Mouse (Mus musculus): ENCODE data around the gene Pthlh. TPM values are rescaled to one million over a fixed set of nuclear protein-coding genes. Genes with fewer than 3 reads are reported as not detected.
"Not testable (repeated sequence)": the region's sequence is repeated elsewhere in the genome, so short reads cannot be mapped to it uniquely, and the experiment has no call there.

Gene Pthlh
- 1 to 10 TPM; 1.6 to 1.8 TPM for total RNA-seq (2021)
- long read RNA-seq, experiment 1, partial matches to known transcripts, result 2 of 3 reads
- long read RNA-seq, experiment 1, other reads (novel, unspliced or antisense), result 0 of 3 reads
- long read RNA-seq, experiment 2, partial matches to known transcripts, result 0 of 3 reads
- long read RNA-seq, experiment 2, other reads (novel, unspliced or antisense), result 0 of 3 reads

GRCm38 (mm10) chr6:147263587-147264565, at the start of gene Pthlh:
Gene Pthlh (minus strand): TSS chr6:147264183.
- peak; percentile 42 to 57 for DNase-seq (ENCODE audit: low spot score in 2 of 2)

- no peak for DNase-seq (ENCODE audit: low spot score in 2 of 2)
Measured at GRCm38 (mm10) chr6:147313331-147313730, 49.3 kb upstream of the Pthlh start.

DNA sequence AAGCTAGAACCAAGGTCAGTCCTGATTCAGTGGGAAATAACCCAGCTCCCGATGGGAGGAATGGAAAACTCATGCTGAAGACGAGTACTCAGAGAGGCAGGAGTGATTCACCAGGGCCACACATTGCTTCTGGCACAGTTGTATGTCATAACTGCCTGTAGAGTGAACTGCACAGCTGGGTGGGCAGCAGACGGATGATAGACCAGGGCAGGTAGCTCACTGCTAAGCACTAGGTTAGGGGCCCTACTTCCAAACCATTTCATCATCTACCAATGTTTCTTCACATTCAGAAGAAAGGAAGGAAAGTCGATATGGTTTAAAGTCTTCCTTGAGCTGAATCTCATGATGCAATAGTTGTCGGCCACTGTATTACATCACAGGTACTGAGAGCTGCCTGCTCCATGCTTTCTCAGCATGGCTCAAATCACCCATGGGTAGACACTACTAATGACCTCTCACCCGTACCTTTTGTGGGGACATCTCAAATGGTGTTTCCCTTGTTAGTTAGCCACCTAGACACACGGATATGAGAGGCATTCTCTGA, 46.5 kb upstream of the Pthlh start:
- no peak for DNase-seq (ENCODE audit: low spot score in 2 of 2)

DNA sequence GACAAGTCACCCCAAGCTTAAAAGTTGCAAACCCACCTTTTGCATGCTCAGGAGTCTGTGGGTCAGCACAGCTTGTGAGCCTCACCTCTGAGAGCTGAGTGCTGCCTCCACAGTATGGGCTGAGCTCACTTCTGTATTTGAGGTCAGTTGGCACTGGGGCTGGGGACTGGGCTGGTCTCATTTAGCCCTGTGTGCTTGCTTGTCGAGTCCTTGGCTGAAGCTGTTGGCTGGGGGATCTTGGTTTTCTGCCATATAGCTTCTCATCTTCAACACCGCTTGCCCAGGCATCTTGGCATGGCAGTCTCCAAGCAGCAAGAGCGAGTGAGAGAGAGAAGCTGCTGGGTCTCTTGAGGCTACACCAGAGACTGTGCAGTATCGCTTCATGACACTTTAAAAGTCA, 46.1 kb upstream of the Pthlh start:
- DNase-seq (ENCODE audit: low spot score in 2 of 2), result peak in 1 of 2 experiments; percentile 13

DNA sequence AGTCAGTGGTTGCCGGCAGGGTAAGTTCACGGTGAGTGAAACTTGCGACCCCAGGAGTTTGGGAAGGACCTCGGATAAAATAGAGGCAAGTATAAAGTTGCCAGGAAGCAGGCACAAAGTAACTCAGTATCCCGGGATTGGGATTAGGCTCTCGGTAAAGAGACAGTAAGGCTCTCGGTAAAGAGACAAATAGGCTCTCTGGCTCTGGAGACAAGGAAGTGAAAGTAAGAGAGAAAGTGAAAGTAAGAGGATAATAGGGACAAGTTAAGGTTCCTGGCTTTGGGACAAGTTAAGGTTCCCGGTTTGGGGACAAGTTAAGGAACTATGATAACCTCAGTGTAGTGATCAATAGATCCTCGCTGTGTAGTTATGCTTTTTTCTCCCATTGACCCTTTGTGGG, 40.3 kb upstream of the Pthlh start:
- not testable (repeated sequence) for DNase-seq (ENCODE audit: low spot score in 2 of 2)

DNA sequence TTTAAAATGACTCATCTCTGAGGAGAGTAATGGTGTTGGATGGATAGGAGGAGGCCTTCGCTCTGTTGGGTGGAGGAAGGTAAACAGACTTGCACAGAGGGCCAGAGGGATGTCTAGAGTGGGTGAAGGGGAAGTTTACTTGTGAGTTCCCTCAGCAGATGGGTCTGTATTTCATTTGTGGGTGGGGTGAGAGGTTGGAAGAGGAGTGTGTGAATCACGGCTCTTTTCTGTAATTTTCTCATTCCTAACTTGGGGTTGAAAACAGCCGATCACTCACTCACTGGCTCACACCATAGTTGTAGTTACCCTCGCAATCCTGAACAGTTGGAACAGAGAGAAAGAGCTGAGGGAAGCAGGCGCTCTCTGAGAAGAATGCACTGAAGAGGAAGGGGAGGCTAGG, 35.6 kb upstream of the Pthlh start:
- DNase-seq (ENCODE audit: low spot score in 2 of 2), result no peak

- DNase-seq (ENCODE audit: low spot score in 2 of 2), result no peak
Measured at GRCm38 (mm10) chr6:147279309-147279708, 15.3 kb upstream of the Pthlh start.

DNA sequence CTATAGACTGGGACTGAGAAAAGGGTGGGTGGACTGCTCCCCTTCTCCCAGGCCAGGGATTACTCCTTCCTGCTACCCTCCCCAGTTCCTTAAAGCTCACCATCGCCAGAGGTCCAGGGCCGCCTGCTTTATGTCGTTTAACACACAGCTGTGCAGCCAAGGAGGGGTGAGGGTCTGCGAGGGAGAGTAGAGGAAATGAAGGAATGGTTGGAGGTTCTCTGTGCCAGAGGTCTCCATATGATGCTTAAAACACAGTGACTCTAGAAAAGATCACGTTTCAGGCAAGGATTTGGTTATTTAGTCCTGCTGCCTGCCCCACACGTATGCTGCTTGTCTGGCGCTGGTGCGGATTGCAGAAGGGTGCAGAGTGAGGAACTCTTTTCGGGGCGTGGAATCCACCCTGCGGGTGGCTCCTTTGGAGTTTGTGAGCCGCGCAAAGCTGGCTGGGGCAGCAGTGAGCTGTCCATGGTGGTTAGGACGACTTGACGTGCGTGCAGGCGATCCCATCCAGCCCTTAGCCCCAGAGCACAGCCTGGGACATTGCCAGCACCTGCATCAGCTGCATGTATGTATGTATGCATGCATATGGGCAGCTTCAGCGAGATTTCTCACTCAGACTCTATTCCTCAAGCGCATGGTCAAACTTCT, 4.3 kb upstream of the Pthlh start:
- DNase-seq (ENCODE audit: low spot score in 2 of 2), result peak in 1 of 2 experiments; percentile 26

DNA sequence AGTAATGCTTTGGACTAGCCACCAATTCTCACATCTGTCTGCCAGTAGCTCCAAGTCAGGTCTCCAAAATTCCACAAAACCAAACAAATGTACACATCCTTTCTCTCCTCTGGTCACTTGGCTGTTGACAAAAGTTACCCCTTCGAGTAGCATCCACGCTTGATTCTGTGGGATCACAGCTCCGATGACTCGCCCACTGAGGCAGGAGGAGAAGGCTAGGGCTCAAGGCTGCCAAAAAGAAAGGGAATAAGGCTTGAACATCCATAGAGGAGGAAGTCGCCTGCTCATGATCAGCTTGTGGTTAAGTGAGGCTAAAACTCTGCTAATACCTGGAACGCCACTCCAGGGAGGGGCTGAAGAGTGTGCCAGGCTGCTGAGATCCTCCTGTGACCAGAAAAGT, 2.5 kb upstream of the Pthlh start:
- no peak for DNase-seq (ENCODE audit: low spot score in 2 of 2)

DNA sequence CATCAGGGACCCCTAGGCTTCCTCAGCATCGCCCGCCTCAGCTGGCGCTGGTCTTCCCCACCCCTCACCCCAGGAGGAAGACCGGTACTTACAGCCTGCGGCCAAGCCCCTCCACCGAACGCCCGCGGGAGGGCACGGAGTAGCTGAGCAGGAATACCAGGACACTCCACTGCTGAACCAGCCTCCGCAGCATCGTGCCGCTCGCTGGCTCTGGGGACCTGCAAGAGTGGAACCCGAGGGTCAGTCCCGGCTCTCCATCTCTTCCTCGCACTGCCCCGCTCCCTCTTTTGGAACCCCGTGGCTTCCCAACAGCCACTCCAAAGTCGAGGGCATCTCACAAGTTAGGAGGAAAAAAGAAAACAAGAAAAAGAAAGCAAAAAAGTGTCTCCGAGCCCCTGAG, 805 bp downstream of the Pthlh start:
- DNase-seq (ENCODE audit: low spot score in 2 of 2), result peak in 1 of 2 experiments; percentile 18

- no peak for DNase-seq (ENCODE audit: low spot score in 2 of 2)
Measured at GRCm38 (mm10) chr6:147261616-147262015, 2.4 kb downstream of the Pthlh start.

- no peak for DNase-seq (ENCODE audit: low spot score in 2 of 2)
Measured at GRCm38 (mm10) chr6:147260766-147261165, 3.2 kb downstream of the Pthlh start.

DNA sequence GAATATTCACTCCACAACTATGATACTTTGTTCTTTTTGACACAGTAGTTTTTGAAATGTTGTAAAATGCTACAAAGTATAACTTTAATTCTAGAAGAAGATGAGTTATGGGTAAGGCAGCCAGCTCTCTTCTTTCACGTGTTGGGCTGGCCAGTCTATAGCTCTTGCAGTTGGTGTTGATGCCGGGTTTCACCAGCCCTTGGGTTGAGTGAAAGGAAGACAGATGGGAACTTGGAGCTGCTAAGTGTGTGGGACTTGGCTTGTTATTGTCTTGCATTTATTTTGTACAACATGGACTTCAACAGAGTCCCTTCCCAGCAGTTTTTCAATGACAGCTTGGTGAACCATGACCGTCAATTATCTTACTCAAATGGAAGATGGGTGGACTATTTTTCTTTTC, 16.2 kb downstream of the Pthlh start:
- DNase-seq (ENCODE audit: low spot score in 2 of 2), result no peak

DNA sequence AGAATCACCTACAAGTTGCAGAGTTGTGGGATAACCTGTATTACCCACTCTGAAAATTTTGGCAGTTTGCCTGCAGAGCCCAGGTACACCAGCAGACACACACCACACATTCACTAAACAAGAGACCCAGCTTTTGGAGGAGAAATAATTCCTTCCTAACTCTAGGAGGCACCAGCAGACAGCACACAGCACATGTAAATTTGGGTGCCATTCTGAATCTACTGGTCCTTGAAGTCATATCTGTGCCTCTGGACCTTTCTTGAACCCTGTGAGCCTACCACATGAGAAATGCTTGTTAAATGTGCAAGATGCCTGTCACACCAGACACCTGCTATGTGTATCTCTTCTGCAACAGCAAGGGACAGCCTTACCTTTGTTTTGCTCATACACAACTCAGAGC, 19.7 kb downstream of the Pthlh start:
- no peak for DNase-seq (ENCODE audit: low spot score in 2 of 2)

DNA sequence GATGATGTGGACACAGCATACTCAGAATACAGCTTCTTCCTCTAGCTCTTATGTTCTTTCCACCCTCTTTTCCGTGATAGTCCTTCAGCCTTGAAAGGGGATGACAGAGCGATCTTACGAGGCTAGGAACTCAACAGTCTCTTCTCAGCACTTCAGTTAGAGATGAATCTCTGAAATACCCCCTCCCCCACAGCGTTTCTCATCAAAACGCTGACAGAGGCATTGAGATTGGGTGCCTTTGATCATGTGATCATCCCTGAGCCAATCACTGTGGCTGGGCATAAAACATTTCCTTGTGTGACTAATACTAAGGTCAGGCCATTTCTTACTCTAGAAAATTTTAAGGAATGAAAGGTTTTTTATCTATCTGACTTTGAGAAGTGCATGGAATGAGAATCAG, 20.3 kb downstream of the Pthlh start:
- DNase-seq (ENCODE audit: low spot score in 2 of 2), result no peak

- no peak for DNase-seq (ENCODE audit: low spot score in 2 of 2)
Measured at GRCm38 (mm10) chr6:147241541-147241940, 22.4 kb downstream of the Pthlh start.

DNA sequence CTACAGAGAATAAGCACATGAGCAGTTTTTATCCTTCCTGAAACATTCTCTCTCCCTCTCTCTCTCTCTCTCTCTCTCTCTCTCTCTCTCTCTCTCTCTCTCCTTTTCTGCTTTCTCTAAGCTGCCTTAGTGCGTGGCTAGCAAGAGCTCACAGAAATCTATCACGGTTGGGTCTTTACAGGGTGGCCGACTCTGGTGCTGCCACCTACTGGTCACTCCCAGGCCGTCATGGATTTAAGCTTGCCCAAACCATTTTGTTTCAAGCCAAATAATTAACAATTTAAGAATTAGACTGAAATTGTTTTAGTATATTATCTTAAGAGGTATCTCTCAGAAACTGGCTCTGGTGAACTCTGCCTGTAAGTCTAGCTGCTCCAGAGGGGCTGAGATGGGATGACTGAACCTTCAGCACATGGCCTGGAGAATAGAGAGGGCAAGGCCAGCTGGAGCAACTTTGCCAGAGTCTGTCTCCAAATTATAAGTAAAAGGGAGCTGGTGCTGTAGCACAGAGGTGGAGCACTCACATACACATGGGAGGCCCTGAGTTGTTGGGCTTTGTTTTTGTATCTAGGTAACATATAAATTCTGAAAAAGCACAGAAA, 23.7 kb downstream of the Pthlh start:
- peak; percentile 28 to 58 for DNase-seq (ENCODE audit: low spot score in 2 of 2)

- no peak for DNase-seq (ENCODE audit: low spot score in 2 of 2)
Measured at GRCm38 (mm10) chr6:147226696-147227095, 37.3 kb downstream of the Pthlh start.

DNA sequence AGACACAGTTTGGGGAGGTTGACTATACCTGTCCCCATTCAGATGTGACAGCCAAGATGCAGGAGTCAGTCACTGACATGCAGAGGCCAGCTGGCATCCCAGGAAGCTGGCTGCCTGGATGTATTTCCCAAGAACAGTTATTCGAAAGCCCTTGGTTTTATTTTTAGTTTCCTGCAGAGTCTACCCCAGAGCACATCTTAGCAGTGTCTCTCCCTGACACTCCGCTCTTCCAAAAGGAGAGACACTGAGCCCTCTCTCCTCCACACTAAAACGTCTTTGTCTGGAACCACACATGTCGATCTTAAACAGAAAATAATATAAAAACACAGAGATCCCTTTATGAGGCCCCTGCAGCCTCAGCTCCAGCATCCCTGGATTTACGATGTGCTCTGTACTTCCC, 44.9 kb downstream of the Pthlh start:
- DNase-seq (ENCODE audit: low spot score in 2 of 2), result no peak

DNA sequence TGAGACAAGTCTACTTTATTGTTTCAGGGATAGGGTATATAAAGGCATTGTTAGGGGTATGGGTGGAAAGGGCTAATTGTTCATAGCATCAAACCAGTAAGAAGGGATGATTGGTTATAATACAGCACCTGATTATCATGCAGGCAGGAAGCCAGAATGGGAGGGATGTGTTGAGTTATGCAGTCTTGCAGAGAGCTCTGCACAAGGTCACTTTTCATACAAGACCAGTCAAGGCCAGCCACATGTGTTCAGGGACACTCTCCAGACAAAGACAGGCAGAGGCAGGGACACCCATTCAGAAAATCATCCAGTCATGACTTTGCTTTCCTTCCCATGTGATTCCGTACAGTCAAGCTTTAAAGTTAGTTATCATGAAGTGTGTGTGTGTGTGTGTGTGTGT, 47.8 kb downstream of the Pthlh start:
- no peak for DNase-seq (ENCODE audit: low spot score in 2 of 2)

GRCm38 (mm10) chr6:147207821-147208330, 56.1 kb downstream of the Pthlh start:
- DNase-seq (ENCODE audit: low spot score in 2 of 2), result no peak
